Mouse (Mus musculus) forebrain, embryonic 15.5 days (tissue): Measurements from ENCODE around the gene Npnt. TPM values are rescaled to one million over a fixed set of nuclear protein-coding genes. Genes with fewer than 3 reads are reported as not detected.

Experiments used
- ATAC-seq: fragments of 200-750 bp; cut with Nextera tagmentation; replicated peaks from 2 replicates; pipeline ENCODE4 v1.8.0; 2017; ENCODE audit warnings: mild to moderate bottlenecking, moderate TSS enrichment, moderate library complexity
- H3K27ac ChIP-seq: fragments of 300-500 bp; sonication (generic); replicated peaks from 2 replicates; pipeline ENCODE4 v1.5.1; 2015; ENCODE audit warnings: mild to moderate bottlenecking, inconsistent platforms
- H3K27me3 ChIP-seq: fragments of 300-500 bp; sonication (generic); 2 replicates; pipeline ENCODE4 v1.6.1; 2015; ENCODE audit warnings: inconsistent platforms
- H3K36me3 ChIP-seq: fragments of 300-500 bp; sonication (generic); 2 replicates; pipeline ENCODE4 v1.6.1; 2015; ENCODE audit warnings: mild to moderate bottlenecking, inconsistent platforms
- H3K4me1 ChIP-seq: fragments of 300-500 bp; sonication (generic); 2 replicates; pipeline ENCODE4 v1.6.1; 2015; ENCODE audit warnings: inconsistent platforms
- H3K4me2 ChIP-seq: fragments of 300-500 bp; sonication (generic); replicated peaks from 2 replicates; pipeline ENCODE4 v1.6.1; 2015; ENCODE audit warnings: mild to moderate bottlenecking, inconsistent platforms
- H3K4me3 ChIP-seq: fragments of 300-500 bp; sonication (generic); 2 replicates; pipeline ENCODE4 v1.5.1; 2015; ENCODE audit warnings: mild to moderate bottlenecking, inconsistent platforms
- H3K9ac ChIP-seq: fragments of 300-500 bp; sonication (generic); replicated peaks from 2 replicates; pipeline ENCODE4 v1.6.1; 2015; ENCODE audit warnings: mild to moderate bottlenecking, inconsistent platforms
- H3K9me3 ChIP-seq: fragments of 300-500 bp; sonication (generic); 2 replicates; pipeline ENCODE4 v1.6.1; 2016; ENCODE audit warnings: inconsistent platforms
- WGBS: fragments of 180-500 bp; shearing (Covaris S2); methylation state at CpG from one replicate; pipeline ENCODE4 v1.1.7; 2015; ENCODE audit warnings: mixed read lengths; 5-methylcytosine and 5-hydroxymethylcytosine counted together
- polyA plus RNA-seq: library from polyadenylated mRNA; unstranded; fragments of >200 nt; fragmentation: Nextera tagmentation; extraction: Ambion mirVana; gene quantifications from 2 replicates; pipeline ENCODE4 v1.2.1, GENCODE M21; 2015

Npnt gene
- polyA plus RNA-seq, 1 experiment from 2014 or later = 8.2 TPM

DNA sequence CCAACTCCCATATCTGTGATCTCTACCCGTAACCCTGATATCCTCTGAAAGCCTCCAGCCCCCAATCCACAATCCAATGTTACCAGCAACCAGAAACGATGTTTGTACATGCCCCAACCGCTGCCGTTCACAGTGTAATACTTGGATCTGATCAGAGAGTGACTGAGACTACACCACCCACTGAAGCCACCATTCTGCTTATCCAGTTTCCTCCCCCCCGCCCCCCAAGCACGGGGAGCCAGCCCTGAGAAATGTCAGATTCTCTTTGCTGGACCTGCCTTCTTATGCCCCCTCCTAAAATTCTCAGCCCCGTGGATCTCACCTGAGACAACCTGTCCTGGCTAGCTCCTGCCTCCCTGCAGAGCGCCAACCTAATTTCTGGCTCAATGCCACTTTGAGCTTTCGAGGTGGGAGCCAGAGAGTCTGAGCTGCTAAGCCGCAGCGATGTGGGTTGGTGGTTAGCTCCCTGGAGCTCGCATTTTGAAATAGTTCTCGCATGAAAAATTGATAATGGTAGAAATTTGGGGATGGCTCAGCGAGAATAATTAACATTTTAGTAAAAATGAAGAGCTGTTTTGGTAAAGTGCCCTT lies 85.7 kb downstream of the Npnt start:
- no peak overlapping the region for H3K4me2 ChIP-seq
- no peaks in the 10 kb centered on the region for H3K36me3 ChIP-seq
- no peak overlapping the region for H3K4me3 ChIP-seq
- ATAC-seq = 0 out of 2 replicates have a peak, but pooled peaks have one; percentile 33
- no peak overlapping the region for H3K27ac ChIP-seq
- no peaks in the 10 kb centered on the region for H3K27me3 ChIP-seq
- WGBS = 68% methylated on average over 14 of the region's 14 CpGs
- no peak overlapping the region for H3K9ac ChIP-seq
- H3K9me3 ChIP-seq = no peaks in the 10 kb centered on the region
- 0 out of 2 replicates have a peak, but pooled peaks cover 3% of the 10 kb centered on the region for H3K4me1 ChIP-seq

DNA sequence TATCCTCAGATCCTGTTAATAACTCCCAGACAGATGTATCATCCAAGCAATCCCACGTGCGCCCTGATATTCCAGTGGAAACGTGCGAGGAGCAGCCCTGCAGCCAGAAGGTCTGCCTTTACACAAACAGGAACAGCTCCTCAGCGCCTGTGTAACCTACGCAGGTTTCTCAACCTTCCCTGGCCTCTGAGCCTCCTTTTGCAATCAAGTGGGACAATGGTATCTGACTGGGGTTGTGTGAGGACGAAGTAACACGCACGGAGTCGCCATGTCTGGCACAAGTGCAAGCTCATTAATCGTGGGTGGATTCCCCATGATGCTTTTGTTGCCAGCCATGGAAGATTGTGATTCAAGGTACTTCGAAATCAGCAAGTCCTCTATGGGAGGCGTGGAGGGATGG lies 86.2 kb downstream of the Npnt start:
- H3K27ac ChIP-seq = no peak overlapping the region
- ATAC-seq = no peak
- H3K9ac ChIP-seq = no peak overlapping the region
- no peaks in the 10 kb centered on the region for H3K27me3 ChIP-seq
- H3K4me2 ChIP-seq = no peak overlapping the region
- H3K36me3 ChIP-seq = no peaks in the 10 kb centered on the region
- H3K4me3 ChIP-seq = no peak overlapping the region
- H3K9me3 ChIP-seq = no peaks in the 10 kb centered on the region
- WGBS = 69% methylated on average over 13 of the region's 13 CpGs
- 0 out of 2 replicates have a peak, but pooled peaks cover 3% of the 10 kb centered on the region for H3K4me1 ChIP-seq

DNA sequence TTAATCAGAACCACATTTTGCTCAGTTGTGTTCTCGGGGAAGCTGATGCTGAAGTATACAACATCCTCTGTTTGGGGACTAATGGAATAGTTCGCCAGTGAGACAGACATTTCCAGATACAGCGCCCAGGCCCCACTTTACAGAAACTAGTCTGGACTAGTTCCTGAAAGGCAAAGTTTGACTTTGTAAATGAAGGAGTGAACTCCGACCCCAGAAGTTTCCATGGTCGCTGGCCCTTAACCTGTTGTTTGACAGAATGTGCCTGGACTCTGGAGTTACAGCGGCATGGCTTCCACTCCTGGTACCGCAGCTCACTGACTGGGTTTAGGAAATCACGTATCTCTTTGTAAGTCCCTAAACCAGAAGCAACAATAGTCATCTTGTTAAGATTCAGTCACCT lies 89.3 kb downstream of the Npnt start:
- Histone ChIP-seq H3K9me3 (no peaks in the 10 kb centered on the region), H3K27ac (no peak overlapping the region), H3K4me3 (no peak overlapping the region), H3K4me2 (no peak overlapping the region), H3K27me3 (no peaks in the 10 kb centered on the region), H3K4me1 (no peaks in the 10 kb centered on the region), H3K36me3 (no peaks in the 10 kb centered on the region), H3K9ac (no peak overlapping the region)
- 84% methylated on average over 8 of the region's 8 CpGs for WGBS
- no peak for ATAC-seq

- no peaks in the 10 kb centered on the region for H3K36me3 ChIP-seq
- H3K4me3 ChIP-seq = no peak overlapping the region
- ATAC-seq = no peak
- no peak overlapping the region for H3K27ac ChIP-seq
- H3K9me3 ChIP-seq = no peaks in the 10 kb centered on the region
- WGBS = 84% methylated on average over 7 of the region's 7 CpGs
- H3K9ac ChIP-seq = no peak overlapping the region
- no peak overlapping the region for H3K4me2 ChIP-seq
- no peaks in the 10 kb centered on the region for H3K27me3 ChIP-seq
- H3K4me1 ChIP-seq = no peaks in the 10 kb centered on the region
Observed at GRCm38 (mm10) chr3:132859573-132859972, 90.5 kb downstream of the Npnt start.

DNA sequence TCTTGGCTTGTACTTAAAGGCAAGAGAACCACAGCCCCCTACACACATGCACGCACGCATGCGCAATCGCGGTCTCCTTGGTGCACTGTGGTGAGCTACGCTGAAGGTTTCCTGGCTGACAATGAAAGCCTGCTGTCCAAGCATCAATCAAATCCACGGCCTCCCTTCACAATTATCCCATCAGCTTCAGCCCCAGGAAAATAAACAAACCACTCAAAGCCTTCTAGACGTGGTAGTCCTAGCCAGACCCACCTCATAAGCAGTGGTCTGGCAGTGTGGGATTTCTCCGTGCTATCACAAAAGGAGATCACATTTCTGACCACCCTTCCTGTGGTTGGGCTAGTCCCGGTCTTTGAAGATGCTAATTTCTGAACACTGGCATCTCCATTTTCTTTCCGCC lies 91.2 kb downstream of the Npnt start:
- Histone ChIP-seq H3K4me3 (no peak overlapping the region), H3K9me3 (no peaks in the 10 kb centered on the region), H3K4me1 (no peaks in the 10 kb centered on the region), H3K4me2 (no peak overlapping the region), H3K36me3 (no peaks in the 10 kb centered on the region), H3K9ac (no peak overlapping the region), H3K27ac (no peak overlapping the region), H3K27me3 (no peaks in the 10 kb centered on the region)
- WGBS = 59% methylated on average over 11 of the region's 11 CpGs
- no peak for ATAC-seq

GRCm38 (mm10) chr3:132856651-132857050 lies 93.4 kb downstream of the Npnt start:
- no peaks in the 10 kb centered on the region for H3K9me3 ChIP-seq
- no peaks in the 10 kb centered on the region for H3K27me3 ChIP-seq
- H3K4me3 ChIP-seq = no peak overlapping the region
- no peak overlapping the region for H3K9ac ChIP-seq
- H3K4me2 ChIP-seq = no peak overlapping the region
- 89% methylated on average over 6 of the region's 6 CpGs for WGBS
- ATAC-seq = no peak
- H3K4me1 ChIP-seq = peaks cover 7% of the 10 kb centered on the region
- no peak overlapping the region for H3K27ac ChIP-seq
- no peaks in the 10 kb centered on the region for H3K36me3 ChIP-seq

DNA sequence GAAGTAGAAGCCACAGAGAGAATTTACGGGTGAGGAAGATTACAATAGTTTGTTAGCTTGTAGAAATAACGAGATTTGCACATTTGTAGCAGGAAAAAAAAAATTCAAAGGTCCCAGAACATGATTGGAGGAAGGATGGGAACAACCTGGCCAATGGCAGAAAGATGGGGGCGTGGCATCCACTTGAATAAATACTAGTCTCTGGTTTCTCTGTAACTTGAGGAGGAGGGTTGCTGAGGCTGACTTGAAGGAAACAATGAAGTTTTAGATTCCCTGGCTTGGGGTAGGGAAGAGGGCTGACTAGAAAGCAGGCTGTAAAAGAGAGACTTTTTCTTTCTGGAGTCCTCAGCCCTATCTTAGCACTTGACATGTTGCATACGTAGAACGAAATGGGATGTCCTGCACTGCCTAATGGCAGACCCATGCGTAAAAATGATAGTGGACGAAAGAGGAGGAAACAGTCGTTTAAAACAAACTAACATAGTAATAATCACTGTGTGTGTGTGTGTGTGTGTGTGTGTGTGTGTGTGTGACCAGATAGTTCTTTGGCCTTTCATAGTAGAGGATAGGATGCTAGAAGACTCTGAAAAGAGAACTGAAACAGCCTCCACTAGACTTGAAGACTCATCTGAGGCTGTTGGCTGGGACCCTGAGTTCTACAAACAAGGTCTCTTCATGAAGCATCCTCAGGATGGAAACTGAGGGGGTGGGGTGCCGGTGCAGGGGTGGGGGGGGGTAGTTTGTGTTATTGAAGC lies 94.5 kb downstream of the Npnt start:
- no peaks in the 10 kb centered on the region for H3K36me3 ChIP-seq
- H3K9ac ChIP-seq = no peak overlapping the region
- H3K4me2 ChIP-seq = no peak overlapping the region
- H3K27me3 ChIP-seq = no peaks in the 10 kb centered on the region
- H3K4me1 ChIP-seq = peaks cover 7% of the 10 kb centered on the region
- 65% methylated on average over 9 of the region's 9 CpGs for WGBS
- ATAC-seq = no peak
- no peaks in the 10 kb centered on the region for H3K9me3 ChIP-seq
- no peak overlapping the region for H3K4me3 ChIP-seq
- no peak overlapping the region for H3K27ac ChIP-seq

- no peak for ATAC-seq
- no peak overlapping the region for H3K4me2 ChIP-seq
- no peak overlapping the region for H3K27ac ChIP-seq
- no peak overlapping the region for H3K9ac ChIP-seq
- H3K36me3 ChIP-seq = no peaks in the 10 kb centered on the region
- H3K27me3 ChIP-seq = no peaks in the 10 kb centered on the region
- peaks cover 14% of the 10 kb centered on the region for H3K4me1 ChIP-seq
- WGBS = 79% methylated on average over 9 of the region's 9 CpGs
- H3K9me3 ChIP-seq = no peaks in the 10 kb centered on the region
- H3K4me3 ChIP-seq = no peak overlapping the region
Observed at GRCm38 (mm10) chr3:132854271-132854670, 95.8 kb downstream of the Npnt start.

- peaks cover 14% of the 10 kb centered on the region for H3K4me1 ChIP-seq
- no peak overlapping the region for H3K4me3 ChIP-seq
- 0 out of 2 replicates have a peak overlapping the region, but pooled peaks have one; percentile 3 for H3K4me2 ChIP-seq
- no peak overlapping the region for H3K9ac ChIP-seq
- H3K27ac ChIP-seq = no peak overlapping the region
- H3K36me3 ChIP-seq = no peaks in the 10 kb centered on the region
- ATAC-seq = peak; percentile 27; the same call in 1 of the 2 replicates
- no peaks in the 10 kb centered on the region for H3K9me3 ChIP-seq
- no peaks in the 10 kb centered on the region for H3K27me3 ChIP-seq
- 58% methylated on average over 28 of the region's 28 CpGs for WGBS
Observed at GRCm38 (mm10) chr3:132851841-132852728, 98.0 kb downstream of the Npnt start.

DNA sequence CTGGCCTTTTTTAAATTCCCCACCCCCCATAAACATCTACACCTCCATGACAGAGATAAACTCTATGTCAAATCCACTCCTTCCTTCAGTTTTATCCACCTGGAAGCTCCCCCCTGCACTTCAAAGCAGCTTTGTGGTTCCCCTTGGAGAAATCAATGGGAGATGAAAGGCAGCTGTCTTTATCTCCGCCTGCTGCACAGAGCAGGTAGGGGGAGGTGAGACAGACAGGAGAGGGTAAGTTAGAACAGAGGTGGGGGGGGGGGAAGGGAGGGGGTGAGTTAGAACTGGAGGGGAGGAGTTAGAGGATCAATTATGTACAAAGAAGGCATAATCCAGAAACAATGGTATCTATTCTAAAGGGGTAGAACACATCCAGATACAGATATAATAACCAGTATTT lies 98.7 kb downstream of the Npnt start:
- no peaks in the 10 kb centered on the region for H3K36me3 ChIP-seq
- peak; percentile 57; the same call in 1 of the 2 replicates for ATAC-seq
- H3K4me3 ChIP-seq = no peak overlapping the region
- no peaks in the 10 kb centered on the region for H3K27me3 ChIP-seq
- H3K9me3 ChIP-seq = no peaks in the 10 kb centered on the region
- no peak overlapping the region for H3K27ac ChIP-seq
- WGBS = 58% methylated on average over 1 of the region's 1 CpGs
- no peak overlapping the region for H3K9ac ChIP-seq
- no peak overlapping the region for H3K4me2 ChIP-seq
- peaks cover 14% of the 10 kb centered on the region for H3K4me1 ChIP-seq

DNA sequence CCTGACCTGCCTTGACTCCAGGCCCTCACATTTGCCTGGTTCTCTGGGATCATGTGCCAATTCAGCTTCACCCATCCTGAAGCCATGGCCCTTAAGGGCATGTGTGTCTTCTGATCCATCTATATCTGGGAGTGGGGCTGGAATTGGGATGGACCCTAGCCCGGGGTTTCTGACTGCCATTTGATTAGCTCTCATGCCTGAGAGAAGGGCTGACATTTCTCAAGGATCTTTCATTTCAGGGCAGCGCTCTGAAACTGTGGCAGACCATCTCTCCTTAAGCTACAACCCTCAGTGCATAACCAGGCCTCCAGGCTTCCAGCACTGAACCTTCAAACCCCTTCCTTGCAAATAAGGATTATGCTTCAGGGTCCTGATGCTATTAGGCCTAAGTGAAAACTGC lies 99.7 kb downstream of the Npnt start:
- no peak for ATAC-seq
- no peaks in the 10 kb centered on the region for H3K36me3 ChIP-seq
- peaks cover 14% of the 10 kb centered on the region for H3K4me1 ChIP-seq
- no peak overlapping the region for H3K4me2 ChIP-seq
- no peak overlapping the region for H3K9ac ChIP-seq
- no peaks in the 10 kb centered on the region for H3K9me3 ChIP-seq
- H3K27ac ChIP-seq = no peak overlapping the region
- no peaks in the 10 kb centered on the region for H3K27me3 ChIP-seq
- WGBS = 92% methylated on average over 2 of the region's 2 CpGs
- H3K4me3 ChIP-seq = no peak overlapping the region

DNA sequence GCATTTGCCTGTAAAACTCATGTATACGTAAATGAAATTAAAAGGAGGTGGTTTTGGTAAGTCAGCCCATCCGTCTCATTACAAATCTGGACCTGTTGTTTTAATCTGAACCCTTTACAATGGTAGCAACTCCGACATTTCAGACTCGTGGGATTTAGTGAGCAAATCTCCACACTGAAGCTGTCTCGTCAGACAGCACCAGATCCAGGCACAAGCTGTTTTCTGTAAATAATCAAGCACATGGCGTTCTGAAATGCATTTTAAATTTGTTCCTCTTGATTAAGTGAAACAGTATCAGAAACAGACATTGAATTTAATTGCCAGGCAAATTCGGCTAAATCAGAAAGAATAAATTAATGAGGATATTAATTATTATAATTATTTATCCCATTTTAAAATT lies 100.4 kb downstream of the Npnt start:
- peaks cover 14% of the 10 kb centered on the region for H3K4me1 ChIP-seq
- H3K4me3 ChIP-seq = no peak overlapping the region
- no peaks in the 10 kb centered on the region for H3K36me3 ChIP-seq
- ATAC-seq = no peak
- no peak overlapping the region for H3K9ac ChIP-seq
- 55% methylated on average over 7 of the region's 7 CpGs for WGBS
- no peaks in the 10 kb centered on the region for H3K27me3 ChIP-seq
- no peak overlapping the region for H3K27ac ChIP-seq
- H3K9me3 ChIP-seq = no peaks in the 10 kb centered on the region
- H3K4me2 ChIP-seq = no peak overlapping the region
